Mouse (Mus musculus): ENCODE data around the gene Lrrc29. TPM values are rescaled to one million over a fixed set of nuclear protein-coding genes. Genes with fewer than 3 reads are reported as not detected.
A peak's percentile ranks its signal among the peaks of the same experiment; 100 is the strongest.

Lrrc29 gene
- polyA plus RNA-seq, 1 experiment from 2014 or later = 7.5 TPM

DNA sequence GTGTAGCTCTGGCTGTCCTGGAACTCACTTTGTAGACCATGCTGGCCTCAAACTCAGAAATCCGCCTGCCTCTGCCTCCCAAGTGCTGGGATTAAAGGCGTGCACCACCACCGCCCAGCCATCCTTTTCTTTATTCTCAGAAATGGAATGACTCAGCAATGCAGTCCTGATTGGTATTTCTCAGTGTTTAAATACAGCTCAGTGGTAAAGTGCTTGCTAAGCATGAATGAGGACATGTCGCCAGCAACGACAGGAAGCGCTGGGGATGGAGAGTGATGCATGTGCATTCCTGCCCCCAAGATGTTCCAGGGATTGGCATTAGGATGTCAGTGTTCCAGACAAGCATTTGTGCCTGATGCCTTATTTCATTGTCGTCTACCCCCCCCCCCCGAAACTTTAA, 22.7 kb downstream of the Lrrc29 start:
- Histone ChIP-seq H3K4me1 (ENCODE audit: insufficient read depth, low read depth, low read length) (peaks cover 14% of the 10 kb centered on the region; the same call in 1 of the 2 replicates), H3K27me3 (replicated peaks; ENCODE audit: insufficient read depth, low read length) (no peaks in the 10 kb centered on the region), H3K9ac (replicated peaks; ENCODE audit: low read depth) (no peak overlapping the region), H3K9me3 (ENCODE audit: low read length) (no peaks in the 10 kb centered on the region), H3K27ac (ENCODE audit: low read length) (no peak overlapping the region), H3K4me3 (ENCODE audit: low read depth, low read length) (no peak overlapping the region), H3K36me3 (ENCODE audit: insufficient read depth, low read length) (peaks cover 29% of the 10 kb centered on the region), H3K4me2 (replicated peaks; ENCODE audit: low read depth, low read length) (no peak overlapping the region)
- DNase-seq (ENCODE audit: low spot score) (no peak), ATAC-seq (no peak)
- WGBS = 61% methylated on average over 8 of the region's 8 CpGs
- TF ChIP-seq CTCF (IDR thresholded peaks at IDR 0.05) (no peak), EP300 (IDR thresholded peaks at IDR 0.05) (no peak)

DNA sequence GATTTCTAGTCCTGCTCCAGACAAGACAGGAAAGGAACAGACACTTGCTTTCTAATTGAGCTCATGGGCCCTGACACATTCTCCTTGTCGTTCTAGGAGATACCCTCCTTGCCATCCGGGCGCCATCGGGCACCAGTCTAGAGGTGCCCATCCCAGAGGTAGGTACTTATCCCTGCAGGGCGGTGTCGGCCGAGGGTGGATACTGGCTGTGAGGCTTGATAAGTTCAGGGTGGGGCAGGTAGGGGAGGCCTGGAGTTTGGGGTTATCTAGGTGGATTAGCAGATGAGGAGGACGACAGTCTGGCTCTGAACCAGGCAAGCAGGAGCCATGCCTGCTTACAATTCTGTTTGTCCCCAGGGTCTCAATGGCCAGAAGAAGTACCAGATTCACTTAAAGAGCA, 26.1 kb downstream of the Lrrc29 start:
- no peak overlapping the region for H3K4me2 ChIP-seq (replicated peaks; ENCODE audit: low read depth, low read length)
- no peak overlapping the region for H3K27ac ChIP-seq (ENCODE audit: low read length)
- no peak overlapping the region for H3K4me3 ChIP-seq (ENCODE audit: low read depth, low read length)
- 81% methylated on average over 8 of the region's 8 CpGs for WGBS
- H3K27me3 ChIP-seq (replicated peaks; ENCODE audit: insufficient read depth, low read length) = no peaks in the 10 kb centered on the region
- TF ChIP-seq EP300 (IDR thresholded peaks at IDR 0.05) (no peak), CTCF (IDR thresholded peaks at IDR 0.05) (no peak)
- no peak for DNase-seq (ENCODE audit: low spot score)
- H3K9me3 ChIP-seq (ENCODE audit: low read length) = no peaks in the 10 kb centered on the region
- ATAC-seq = no peak
- peaks cover 19% of the 10 kb centered on the region for H3K36me3 ChIP-seq (ENCODE audit: insufficient read depth, low read length)
- H3K4me1 ChIP-seq (ENCODE audit: insufficient read depth, low read depth, low read length) = peaks cover 19% of the 10 kb centered on the region; the same call in 1 of the 2 replicates
- H3K9ac ChIP-seq (replicated peaks; ENCODE audit: low read depth) = no peak overlapping the region

DNA sequence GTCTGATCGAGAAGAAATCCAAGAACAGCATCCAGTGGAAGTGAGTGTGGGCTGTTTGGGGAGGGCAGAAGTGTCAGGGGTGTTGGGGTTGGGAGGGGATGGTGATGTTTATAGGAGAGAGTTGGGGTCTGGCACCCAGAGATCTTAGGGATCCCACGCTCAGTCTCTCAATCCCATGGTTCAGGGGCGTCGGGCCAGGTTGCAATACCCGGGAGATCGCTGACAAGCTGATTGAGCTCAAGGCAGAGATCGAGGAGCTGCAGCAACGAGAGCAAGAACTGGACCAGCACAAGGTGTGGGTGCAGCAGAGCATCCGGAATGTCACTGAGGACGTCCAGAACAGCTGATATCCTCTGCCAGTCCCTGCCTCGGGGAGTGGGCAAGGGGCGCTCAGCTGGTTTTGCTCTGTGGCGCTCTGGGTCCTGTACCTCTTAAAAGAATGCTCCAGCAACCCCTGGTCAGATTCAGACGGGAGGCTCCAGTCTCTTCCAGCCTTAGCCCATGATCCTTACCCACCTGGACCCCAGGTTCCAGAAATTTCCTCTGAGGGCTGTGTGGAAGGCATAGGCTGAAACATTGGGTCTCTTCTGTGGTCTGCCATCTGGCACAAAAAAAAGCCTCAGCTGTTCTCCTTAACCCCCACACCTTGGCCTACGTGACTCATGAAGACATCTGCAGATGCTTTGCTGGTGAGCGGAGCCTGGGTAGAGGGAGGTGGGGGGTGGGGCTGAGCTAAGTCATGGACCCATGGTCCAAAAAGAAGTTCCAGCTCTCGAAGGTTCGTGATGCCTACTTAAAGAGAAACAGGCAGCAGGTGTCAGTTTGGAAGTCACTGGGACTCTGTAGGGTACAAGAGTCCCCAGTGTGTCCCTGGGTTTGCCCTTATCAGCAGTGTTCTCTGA, 27.5 kb downstream of the Lrrc29 start:
- WGBS = 44% methylated on average over 18 of the region's 18 CpGs
- Histone ChIP-seq H3K27ac (ENCODE audit: low read length) (peak overlapping the region; percentile 85; the same call in 1 of the 2 replicates), H3K4me2 (replicated peaks; ENCODE audit: low read depth, low read length) (peak overlapping the region; percentile 81), H3K9ac (replicated peaks; ENCODE audit: low read depth) (peak overlapping the region; percentile 92), H3K9me3 (ENCODE audit: low read length) (no peaks in the 10 kb centered on the region), H3K4me3 (ENCODE audit: low read depth, low read length) (peak overlapping the region; percentile 93), H3K36me3 (ENCODE audit: insufficient read depth, low read length) (peaks cover 19% of the 10 kb centered on the region), H3K4me1 (ENCODE audit: insufficient read depth, low read depth, low read length) (peaks cover 9% of the 10 kb centered on the region; the same call in 1 of the 2 replicates), H3K27me3 (replicated peaks; ENCODE audit: insufficient read depth, low read length) (no peaks in the 10 kb centered on the region)
- no peak for ATAC-seq
- no peak for DNase-seq (ENCODE audit: low spot score)
- no peak for TF ChIP-seq EP300 (IDR thresholded peaks at IDR 0.05)
- no peak for TF ChIP-seq CTCF (IDR thresholded peaks at IDR 0.05)

DNA sequence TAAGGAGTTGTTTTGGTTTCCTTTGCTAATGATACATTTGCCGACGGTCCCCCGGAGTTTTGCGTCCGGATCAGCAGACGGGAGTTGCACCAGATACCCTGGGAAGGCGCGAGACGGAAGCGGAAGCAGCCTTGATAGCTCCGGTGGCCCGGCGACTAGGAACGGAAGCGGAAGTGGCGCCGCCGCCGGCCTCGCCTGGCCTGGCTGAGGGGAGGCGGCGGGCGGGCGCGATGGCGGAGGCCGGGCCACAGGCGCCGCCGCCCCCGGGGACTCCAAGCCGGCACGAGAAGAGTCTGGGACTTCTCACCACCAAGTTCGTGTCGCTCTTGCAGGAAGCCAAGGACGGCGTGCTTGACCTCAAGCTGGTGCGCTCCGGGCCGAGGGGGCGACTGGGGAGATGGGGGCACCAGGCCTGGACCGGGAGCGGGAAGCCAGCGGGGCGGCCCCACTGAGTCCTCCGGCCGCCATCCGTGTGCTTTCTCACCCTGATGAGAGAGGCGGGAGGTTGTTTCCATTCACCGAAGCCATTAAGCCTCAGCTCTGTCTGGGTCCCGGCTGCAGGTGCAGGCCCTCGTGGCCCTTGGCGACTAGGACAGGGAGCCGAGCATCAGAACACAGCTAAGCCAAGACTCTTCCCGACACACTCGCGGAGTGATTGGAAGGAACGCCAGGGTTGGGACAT, 28.4 kb downstream of the Lrrc29 start, which contains the start of gene E2f4:
Gene E2f4 (plus strand): TSS at position 153 of the 682 bp plus-strand sequence.
- H3K4me1 ChIP-seq (ENCODE audit: insufficient read depth, low read depth, low read length) = peaks cover 9% of the 10 kb centered on the region; the same call in 1 of the 2 replicates
- peak within 1 kb of the TSS; percentile 85 for H3K27ac ChIP-seq (ENCODE audit: low read length)
- DNase-seq (ENCODE audit: low spot score) = peak; percentile 96
- H3K9me3 ChIP-seq (ENCODE audit: low read length) = no peaks in the 10 kb centered on the region
- no peaks in the 10 kb centered on the region for H3K27me3 ChIP-seq (replicated peaks; ENCODE audit: insufficient read depth, low read length)
- ATAC-seq = peak; percentile 93
- peak within 1 kb of the TSS; percentile 92 for H3K9ac ChIP-seq (replicated peaks; ENCODE audit: low read depth)
- H3K4me3 ChIP-seq (ENCODE audit: low read depth, low read length) = peak within 1 kb of the TSS; percentile 93
- H3K36me3 ChIP-seq (ENCODE audit: insufficient read depth, low read length) = peaks cover 17% of the 10 kb centered on the region
- TF ChIP-seq CTCF (IDR thresholded peaks at IDR 0.05) (0 out of 2 replicates have a peak, but pooled peaks have one; percentile 1), EP300 (IDR thresholded peaks at IDR 0.05) (peak; percentile 25; the same call in 1 of the 2 replicates)
- peak within 1 kb of the TSS; percentile 81 for H3K4me2 ChIP-seq (replicated peaks; ENCODE audit: low read depth, low read length)
- under 1% methylated on average over 55 of the region's 58 CpGs for WGBS

DNA sequence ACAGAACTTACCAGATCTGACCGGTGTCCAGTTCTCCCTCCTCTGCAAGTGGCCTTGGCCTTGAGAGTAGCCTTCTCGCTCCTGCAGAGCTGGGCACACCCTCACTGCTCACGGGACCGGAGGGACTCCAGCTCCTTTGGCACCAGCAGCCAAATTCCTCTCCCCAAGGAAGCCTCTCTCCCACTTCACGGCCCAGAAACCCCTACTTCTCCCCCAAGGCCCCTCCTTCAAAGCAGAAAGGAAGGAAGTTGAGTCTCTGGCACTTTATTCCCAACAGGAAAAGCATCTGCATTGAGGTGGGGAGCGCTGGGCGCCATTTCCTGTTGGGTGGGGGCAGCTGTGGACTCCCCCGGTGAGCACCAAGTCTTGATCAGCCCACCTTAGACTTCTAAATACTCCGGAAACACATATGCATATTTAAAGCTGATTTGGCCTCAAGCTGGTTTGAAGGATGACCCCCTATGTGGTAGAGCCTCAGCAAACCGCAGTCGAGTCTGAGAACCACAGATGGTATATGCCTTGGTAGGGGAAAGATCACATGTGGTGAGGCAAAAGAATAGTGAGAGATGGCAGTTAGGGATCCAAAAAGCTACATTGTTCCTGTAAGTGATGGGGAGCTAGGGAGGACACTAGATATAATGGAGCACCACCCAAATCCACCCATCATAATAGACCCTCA, 30.0 kb downstream of the Lrrc29 start, which contains the start of gene Exoc3l:
Gene Exoc3l (minus strand): TSS at position 207 of the 679 bp plus-strand sequence.
- Histone ChIP-seq H3K36me3 (ENCODE audit: insufficient read depth, low read length) (peaks cover 9% of the 10 kb centered on the region; the same call in 1 of the 2 replicates), H3K9ac (replicated peaks; ENCODE audit: low read depth) (no peak within 1 kb of the TSS), H3K4me1 (ENCODE audit: insufficient read depth, low read depth, low read length) (peaks cover 9% of the 10 kb centered on the region; the same call in 1 of the 2 replicates), H3K27ac (ENCODE audit: low read length) (peak within 1 kb of the TSS; percentile 74), H3K9me3 (ENCODE audit: low read length) (no peaks in the 10 kb centered on the region), H3K4me3 (ENCODE audit: low read depth, low read length) (peak within 1 kb of the TSS; percentile 93), H3K27me3 (replicated peaks; ENCODE audit: insufficient read depth, low read length) (no peaks in the 10 kb centered on the region), H3K4me2 (replicated peaks; ENCODE audit: low read depth, low read length) (peak within 1 kb of the TSS; percentile 81)
- WGBS = 33% methylated on average over 11 of the region's 11 CpGs
- peak; percentile 47 for DNase-seq (ENCODE audit: low spot score)
- TF ChIP-seq EP300 (IDR thresholded peaks at IDR 0.05) (peak; percentile 70), CTCF (IDR thresholded peaks at IDR 0.05) (no peak)
- peak; percentile 17; the same call in 1 of the 2 replicates for ATAC-seq
